Mouse (Mus musculus): ENCODE data around the gene Bphl. TPM values are rescaled to one million over a fixed set of nuclear protein-coding genes. Genes with fewer than 3 reads are reported as not detected.

Gene Bphl
- polyA plus RNA-seq, 1 experiment from 2014 or later: 98.8 TPM

- no peaks in the 10 kb centered on the region for H3K27me3 ChIP-seq
- no peak for TF ChIP-seq CTCF (IDR thresholded peaks at IDR 0.05)
- in situ Hi-C loops (cut with MboI; ENCODE audit: low pct_unique_long_range_greater_than_20kb): no loop called here
- ChIA-PET CTCF (no interaction called here), POLR2A (no interaction called here)
- ATAC-seq (no peak), DNase-seq (ENCODE audit: low read depth, low spot score) (no peak)
Observed at GRCm38 (mm10) chr13:34118816-34119215, 81.4 kb downstream of the Bphl start.

DNA sequence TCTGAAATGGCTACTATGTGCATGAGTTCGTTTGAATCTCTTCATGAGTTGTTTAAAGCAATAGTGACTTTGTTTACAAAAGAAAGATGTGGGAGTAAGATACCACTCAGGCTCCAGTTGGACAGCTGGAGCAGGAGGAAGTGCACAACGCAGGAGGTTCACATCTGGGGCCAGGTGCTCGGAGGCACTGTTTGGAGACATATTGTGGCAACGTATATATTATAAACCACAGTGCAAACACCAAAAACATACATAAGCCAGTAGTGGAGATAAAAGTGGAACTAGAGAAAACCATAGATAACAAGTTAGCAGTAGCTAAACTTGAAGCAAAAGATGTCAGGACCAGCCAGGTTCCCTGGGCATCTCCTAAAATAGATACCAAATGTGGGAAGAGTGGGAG, 82.0 kb downstream of the Bphl start:
- DNase-seq (ENCODE audit: low read depth, low spot score): no peak
- no peak for ATAC-seq
- ChIA-PET POLR2A (no interaction called here), CTCF (no interaction called here)
- H3K27me3 ChIP-seq: no peaks in the 10 kb centered on the region
- TF ChIP-seq CTCF (IDR thresholded peaks at IDR 0.05): no peak
- in situ Hi-C loops (cut with MboI; ENCODE audit: low pct_unique_long_range_greater_than_20kb): no loop called here

DNA sequence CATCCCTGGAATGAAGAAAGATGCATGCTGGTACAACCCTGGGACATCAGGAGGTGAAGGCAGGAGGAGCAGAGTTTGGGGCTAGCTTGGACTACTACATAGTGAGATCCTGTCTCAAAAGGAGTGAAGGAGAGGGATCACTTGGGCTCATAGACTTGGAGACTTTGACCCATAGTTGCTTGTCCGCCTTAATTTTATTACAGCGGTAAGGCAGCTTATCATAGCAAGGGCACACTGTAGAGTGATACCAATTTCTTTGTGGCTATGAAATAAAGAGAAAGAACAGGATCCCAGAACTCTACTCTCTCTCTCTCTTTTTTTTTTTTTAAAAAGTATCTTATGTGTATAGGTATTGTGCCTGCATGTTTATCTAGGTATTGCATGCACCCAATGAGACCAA, 83.1 kb downstream of the Bphl start:
- ChIA-PET POLR2A (no interaction called here), CTCF (no interaction called here)
- in situ Hi-C loops (cut with MboI; ENCODE audit: low pct_unique_long_range_greater_than_20kb): no loop called here
- H3K27me3 ChIP-seq: no peaks in the 10 kb centered on the region
- no peak for TF ChIP-seq CTCF (IDR thresholded peaks at IDR 0.05)
- DNase-seq (ENCODE audit: low read depth, low spot score): no peak
- ATAC-seq: no peak

Other genes with a start within 250 kb of the Bphl start
- not detected for gene Serpinb6e, start 194.2 kb upstream of the Bphl start, polyA plus RNA-seq (2021)
- gene Serpinb6c, start 131.9 kb upstream of the Bphl start, polyA plus RNA-seq (2021): 0.50 TPM
- gene Nqo2, start 72.9 kb upstream of the Bphl start, polyA plus RNA-seq (2021): 22.6 TPM
- gene Ripk1, start 35.2 kb upstream of the Bphl start, polyA plus RNA-seq (2021): 29.7 TPM
- gene Serpinb6a, start 34.8 kb upstream of the Bphl start, polyA plus RNA-seq (2021): 187 TPM
- gene Tubb2a, start 40.4 kb downstream of the Bphl start, polyA plus RNA-seq (2021): 26.8 TPM
- gene Tubb2b, start 92.9 kb downstream of the Bphl start, polyA plus RNA-seq (2021): 61.0 TPM
- gene Psmg4, start 125.4 kb downstream of the Bphl start, polyA plus RNA-seq (2021): 36.6 TPM

All from Patski (cell line).